Mouse (Mus musculus): ENCODE data around the gene Kantr.

The Kantr gene

DNA sequence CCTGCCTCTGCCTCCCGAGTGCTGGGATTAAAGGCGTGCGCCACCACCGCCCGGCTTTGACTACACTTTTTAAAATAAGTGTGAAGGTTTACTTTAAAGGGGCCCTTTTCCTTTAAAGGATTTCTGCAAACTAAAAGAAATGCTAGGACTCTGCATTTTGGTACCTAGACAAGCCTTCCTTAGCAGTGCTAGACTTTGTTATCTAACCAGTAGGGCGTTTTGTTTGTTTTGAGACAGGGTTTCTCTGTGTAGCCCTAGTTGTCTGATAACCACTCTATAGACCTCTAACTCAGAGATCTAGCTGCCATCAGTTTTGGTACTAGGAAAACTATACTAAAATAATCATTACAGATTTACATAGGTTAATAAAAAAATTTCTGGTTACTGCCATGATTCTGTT lies 47.9 kb downstream of the Kantr start:
- no peak for DNase-seq (ENCODE audit: low spot score)

DNA sequence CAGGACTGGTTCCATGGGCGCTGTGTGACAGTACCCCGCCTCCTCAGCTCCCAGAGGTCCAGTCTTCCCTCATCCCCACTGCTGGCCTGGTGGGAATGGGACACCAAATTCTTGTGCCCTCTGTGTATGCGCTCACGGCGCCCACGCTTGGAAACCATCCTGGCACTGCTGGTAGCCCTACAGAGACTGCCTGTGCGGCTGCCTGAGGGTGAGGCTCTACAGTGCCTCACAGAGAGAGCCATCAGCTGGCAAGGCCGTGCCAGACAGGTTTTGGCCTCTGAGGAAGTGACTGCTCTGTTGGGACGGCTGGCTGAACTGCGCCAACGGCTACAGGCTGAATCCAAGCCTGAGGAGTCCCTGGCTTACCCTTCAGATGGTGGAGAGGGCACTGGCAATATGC lies 56.1 kb downstream of the Kantr start:
- no peak for DNase-seq (ENCODE audit: low spot score)
